Mouse (Mus musculus): ENCODE measurements at regions not wholly inside any gene's neighbourhood (a gene's known extent, or its start where the extent isn't known, plus 50 kb on each side); places are given as distances from the start of the nearest gene placed in this dataset.

DNA sequence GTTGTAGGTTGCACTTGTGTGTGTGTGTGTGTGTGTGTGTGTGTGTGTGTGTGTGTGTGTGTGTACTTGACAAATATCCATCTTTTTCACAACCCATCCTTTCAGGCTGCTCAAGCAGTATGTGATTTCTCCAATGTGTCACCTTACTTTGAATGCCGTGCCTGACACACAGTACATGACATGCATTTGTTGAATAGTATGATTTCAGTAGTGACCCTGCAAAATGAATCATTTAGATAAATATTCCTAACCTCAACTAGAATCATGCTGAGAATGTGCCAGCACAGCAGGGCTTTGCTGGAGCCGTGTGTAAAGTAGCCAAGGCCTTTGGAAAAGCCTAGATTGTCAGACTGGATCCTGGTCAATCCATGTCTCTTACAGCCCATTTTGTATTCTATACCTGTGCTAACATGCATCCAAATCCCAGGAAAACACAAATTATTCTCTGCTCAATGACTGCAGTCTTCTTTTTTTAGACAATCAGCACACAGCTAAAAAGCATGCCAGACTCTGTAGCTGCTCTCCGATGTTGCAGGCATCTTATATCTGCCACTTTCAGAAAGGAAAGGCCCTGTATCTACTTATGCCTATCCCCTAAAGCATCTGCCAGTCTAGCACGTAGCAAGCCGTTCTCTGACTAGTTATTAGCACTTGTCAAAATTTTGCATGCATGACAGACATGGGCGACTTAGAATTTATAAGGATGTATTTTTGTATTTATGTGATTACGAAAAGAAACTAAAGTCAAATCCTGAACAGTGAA is 60.0 kb upstream of the Gpr141 start:
- no peak for DNase-seq

DNA sequence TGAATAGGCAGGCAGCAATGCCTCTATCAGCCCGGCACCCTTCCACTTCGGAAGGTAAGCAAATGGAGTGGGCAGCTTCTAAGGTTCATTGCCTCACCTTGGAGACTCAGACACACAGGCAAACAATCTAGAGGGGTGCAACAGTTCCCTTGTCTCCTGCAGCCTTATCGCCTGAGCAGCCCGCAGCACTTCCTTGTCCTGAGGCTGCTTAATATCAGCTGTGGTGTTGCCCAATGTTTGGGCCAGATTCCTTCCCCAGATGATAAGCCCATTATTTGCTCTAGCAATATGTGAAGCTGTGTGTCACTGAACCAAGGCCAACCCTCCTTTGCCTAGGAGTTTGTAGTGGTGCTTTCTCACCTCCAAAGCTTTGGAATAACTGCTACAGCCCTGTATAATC is 58.8 kb upstream of the Gpr141 start:
- no peak for DNase-seq

DNA sequence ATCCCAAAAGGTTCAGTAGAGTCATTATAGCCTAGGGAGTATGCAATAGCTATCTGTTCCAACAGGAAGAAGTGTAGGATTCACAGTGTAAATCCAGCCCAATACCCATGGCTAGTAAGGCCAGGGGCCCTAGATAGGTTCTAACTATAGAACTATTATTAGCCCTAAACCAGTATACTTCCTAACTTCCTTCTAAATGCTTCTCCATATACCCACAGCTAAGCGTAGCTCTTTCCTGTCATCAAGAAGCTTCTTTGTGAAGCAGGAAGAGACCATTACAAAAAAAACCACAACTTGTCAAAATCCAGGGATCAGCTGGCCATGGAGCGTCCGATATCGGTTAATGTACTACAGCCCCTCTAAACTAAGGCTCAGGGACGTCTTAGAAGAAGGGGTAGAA is 57.7 kb upstream of the Gpr141 start:
- no peak for DNase-seq

DNA sequence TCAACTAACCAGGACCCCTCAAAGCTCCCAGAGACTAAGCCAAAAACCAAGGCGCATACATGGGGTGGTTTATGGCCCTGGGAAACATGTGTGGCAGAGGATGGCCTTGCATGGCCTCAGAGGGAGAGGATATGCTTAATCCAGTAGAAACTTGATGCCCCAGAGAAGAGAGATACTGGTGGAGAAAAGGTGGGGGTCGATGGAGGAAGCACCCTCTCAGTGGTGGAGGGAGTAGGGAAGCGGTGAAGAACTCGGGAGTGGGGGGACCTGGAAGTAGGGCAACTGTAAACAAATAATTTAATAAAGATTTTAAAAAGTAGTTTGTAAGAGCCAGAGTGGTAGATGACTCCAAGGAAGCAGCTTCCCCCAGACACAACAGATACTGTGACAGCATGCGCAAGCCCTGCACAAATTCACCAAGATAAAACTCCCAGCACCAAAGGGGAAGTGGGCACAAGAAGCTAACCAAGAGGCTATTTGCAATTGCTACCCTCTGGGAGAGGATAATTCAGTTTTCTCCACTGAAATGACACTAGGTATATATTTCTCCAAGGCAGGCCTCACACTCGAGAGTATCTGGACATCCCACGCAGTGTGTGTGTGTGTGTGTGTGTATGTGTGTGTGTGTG is 50.7 kb upstream of the Gpr141 start:
- DNase-seq = no peak
